Mouse (Mus musculus) neural tube, embryonic 12.5 days (tissue): ENCODE results near the gene Atf5. TPM values are rescaled to one million over a fixed set of nuclear protein-coding genes. Genes with fewer than 3 reads are reported as not detected.

Experiments
- ATAC-seq: fragments of 200-750 bp; cut with Nextera tagmentation; 2 replicates; pipeline ENCODE4 v1.8.0; 2017; ENCODE audit warnings: low read depth, mild to moderate bottlenecking, moderate TSS enrichment, moderate library complexity; ENCODE audit not compliant: low FRiP score
- H3K27ac ChIP-seq: fragments of 300-500 bp; sonication (generic); 2 replicates; pipeline ENCODE4 v1.5.1; 2016
- H3K27me3 ChIP-seq: fragments of 300-500 bp; sonication (generic); replicated peaks from 2 replicates; pipeline ENCODE4 v1.6.1; 2016; ENCODE audit warnings: mild to moderate bottlenecking
- H3K36me3 ChIP-seq: fragments of 300-500 bp; sonication (generic); 2 replicates; pipeline ENCODE4 v1.6.1; 2016; ENCODE audit warnings: mild to moderate bottlenecking
- H3K4me1 ChIP-seq: fragments of 300-500 bp; sonication (generic); 2 replicates; pipeline ENCODE4 v1.6.1; 2016
- H3K4me2 ChIP-seq: fragments of 300-500 bp; sonication (generic); replicated peaks from 2 replicates; pipeline ENCODE4 v1.6.1; 2016; ENCODE audit warnings: mild to moderate bottlenecking
- H3K4me3 ChIP-seq: fragments of 300-500 bp; sonication (generic); 2 replicates; pipeline ENCODE4 v1.5.1; 2016
- H3K9ac ChIP-seq: fragments of 300-500 bp; sonication (generic); 2 replicates; pipeline ENCODE4 v1.6.1; 2016; ENCODE audit warnings: mild to moderate bottlenecking
- H3K9me3 ChIP-seq: fragments of 300-500 bp; sonication (generic); 2 replicates; pipeline ENCODE4 v1.6.1; 2016; ENCODE audit warnings: mild to moderate bottlenecking
- WGBS: fragments of 180-500 bp; shearing (Covaris S2); methylation state at CpG from one replicate; pipeline ENCODE4 v1.1.7; 2016; 5-methylcytosine and 5-hydroxymethylcytosine counted together
- polyA plus RNA-seq: library from polyadenylated mRNA; unstranded; fragments of >200 nt; fragmentation: Nextera tagmentation; extraction: Ambion mirVana; gene quantifications from 2 replicates; pipeline ENCODE4 v1.2.1, GENCODE M21; 2016

Atf5 gene
- polyA plus RNA-seq, 1 experiment from 2014 or later, result 4.8 TPM

- no peak overlapping the region for H3K4me2 ChIP-seq
- H3K4me1 ChIP-seq, result peaks cover 10% of the 10 kb centered on the region
- no peak overlapping the region for H3K4me3 ChIP-seq
- no peak overlapping the region for H3K27ac ChIP-seq
- no peak overlapping the region for H3K9ac ChIP-seq
- 92% methylated on average over 5 of the region's 5 CpGs for WGBS
- ATAC-seq, result no peak
- H3K27me3 ChIP-seq, result no peaks in the 10 kb centered on the region
- H3K36me3 ChIP-seq, result peaks cover 43% of the 10 kb centered on the region
- H3K9me3 ChIP-seq, result no peaks in the 10 kb centered on the region
These were observed 12.2 kb upstream of the Atf5 start for GRCm38 (mm10) chr7:44828706-44829105.

GRCm38 (mm10) chr7:44826771-44827170 is 10.3 kb upstream of the Atf5 start:
- WGBS, result 94% methylated on average over 3 of the region's 3 CpGs
- Histone ChIP-seq H3K36me3 (peaks cover 37% of the 10 kb centered on the region), H3K27me3 (no peaks in the 10 kb centered on the region), H3K9ac (no peak overlapping the region), H3K4me1 (peaks cover 16% of the 10 kb centered on the region), H3K4me3 (no peak overlapping the region), H3K27ac (no peak overlapping the region), H3K4me2 (no peak overlapping the region), H3K9me3 (no peaks in the 10 kb centered on the region)
- ATAC-seq, result no peak

GRCm38 (mm10) chr7:44824872-44825271 is 8.4 kb upstream of the Atf5 start:
- 29% methylated on average over 3 of the region's 3 CpGs for WGBS
- Histone ChIP-seq H3K27ac (no peak overlapping the region), H3K4me2 (no peak overlapping the region), H3K36me3 (peaks cover 19% of the 10 kb centered on the region), H3K4me3 (no peak overlapping the region), H3K9me3 (no peaks in the 10 kb centered on the region), H3K9ac (no peak overlapping the region), H3K4me1 (peaks cover 23% of the 10 kb centered on the region), H3K27me3 (no peaks in the 10 kb centered on the region)
- ATAC-seq, result 0 out of 2 replicates have a peak, but pooled peaks have one; percentile 41

- Histone ChIP-seq H3K4me3 (no peak overlapping the region), H3K9ac (no peak overlapping the region), H3K4me2 (no peak overlapping the region), H3K36me3 (peaks cover 4% of the 10 kb centered on the region), H3K27me3 (no peaks in the 10 kb centered on the region), H3K4me1 (peaks cover 36% of the 10 kb centered on the region), H3K27ac (no peak overlapping the region), H3K9me3 (no peaks in the 10 kb centered on the region)
- ATAC-seq, result no peak
- 43% methylated on average over 7 of the region's 7 CpGs for WGBS
These were observed 7.0 kb upstream of the Atf5 start for GRCm38 (mm10) chr7:44823409-44823808.

GRCm38 (mm10) chr7:44821666-44822448 is 5.4 kb upstream of the Atf5 start:
- ATAC-seq, result no peak
- Histone ChIP-seq H3K4me3 (no peak overlapping the region), H3K9me3 (no peaks in the 10 kb centered on the region), H3K27me3 (no peaks in the 10 kb centered on the region), H3K4me2 (no peak overlapping the region), H3K36me3 (no peaks in the 10 kb centered on the region), H3K9ac (no peak overlapping the region), H3K4me1 (peaks cover 52% of the 10 kb centered on the region), H3K27ac (no peak overlapping the region)
- 89% methylated on average over 7 of the region's 7 CpGs for WGBS

- H3K4me2 ChIP-seq, result no peak overlapping the region
- no peaks in the 10 kb centered on the region for H3K27me3 ChIP-seq
- no peak overlapping the region for H3K9ac ChIP-seq
- no peak overlapping the region for H3K4me3 ChIP-seq
- no peak overlapping the region for H3K27ac ChIP-seq
- no peak for ATAC-seq
- H3K9me3 ChIP-seq, result no peaks in the 10 kb centered on the region
- peaks cover 53% of the 10 kb centered on the region for H3K4me1 ChIP-seq
- no peaks in the 10 kb centered on the region for H3K36me3 ChIP-seq
- 90% methylated on average over 3 of the region's 3 CpGs for WGBS
These were observed 4.1 kb upstream of the Atf5 start for GRCm38 (mm10) chr7:44820525-44820924.

- Histone ChIP-seq H3K4me3 (no peak overlapping the region; the same call in 1 of the 2 replicates), H3K27me3 (no peaks in the 10 kb centered on the region), H3K4me2 (0 out of 2 replicates have a peak overlapping the region, but pooled peaks have one; percentile 8), H3K27ac (no peak overlapping the region), H3K36me3 (no peaks in the 10 kb centered on the region), H3K4me1 (peaks cover 59% of the 10 kb centered on the region), H3K9ac (no peak overlapping the region), H3K9me3 (no peaks in the 10 kb centered on the region)
- 74% methylated on average over 5 of the region's 5 CpGs for WGBS
- ATAC-seq, result no peak
These were observed 3.4 kb upstream of the Atf5 start for GRCm38 (mm10) chr7:44819863-44820262.

GRCm38 (mm10) chr7:44819391-44819790 is 2.9 kb upstream of the Atf5 start:
- no peaks in the 10 kb centered on the region for H3K9me3 ChIP-seq
- H3K4me2 ChIP-seq, result peak overlapping the region; percentile 74
- no peak overlapping the region for H3K4me3 ChIP-seq
- no peak overlapping the region for H3K27ac ChIP-seq
- H3K9ac ChIP-seq, result no peak overlapping the region
- no peak for ATAC-seq
- H3K27me3 ChIP-seq, result no peaks in the 10 kb centered on the region
- WGBS, result 93% methylated on average over 2 of the region's 2 CpGs
- peaks cover 60% of the 10 kb centered on the region for H3K4me1 ChIP-seq
- no peaks in the 10 kb centered on the region for H3K36me3 ChIP-seq

GRCm38 (mm10) chr7:44818751-44819235 is 2.3 kb upstream of the Atf5 start:
- no peak overlapping the region for H3K27ac ChIP-seq
- H3K4me2 ChIP-seq, result peak overlapping the region; percentile 74
- 63% methylated on average over 6 of the region's 6 CpGs for WGBS
- H3K27me3 ChIP-seq, result no peaks in the 10 kb centered on the region
- H3K4me3 ChIP-seq, result peak overlapping the region; percentile 5
- H3K4me1 ChIP-seq, result peaks cover 55% of the 10 kb centered on the region
- H3K9ac ChIP-seq, result peak overlapping the region; percentile 38
- no peaks in the 10 kb centered on the region for H3K9me3 ChIP-seq
- ATAC-seq, result no peak
- H3K36me3 ChIP-seq, result no peaks in the 10 kb centered on the region

GRCm38 (mm10) chr7:44818164-44818563 is 1.7 kb upstream of the Atf5 start:
- Histone ChIP-seq H3K4me2 (peak overlapping the region; percentile 74), H3K9ac (peak overlapping the region; percentile 90; the same call in 1 of the 2 replicates), H3K4me1 (peaks cover 50% of the 10 kb centered on the region), H3K4me3 (peak overlapping the region; percentile 5; the same call in 1 of the 2 replicates), H3K36me3 (no peaks in the 10 kb centered on the region), H3K27ac (no peak overlapping the region), H3K27me3 (no peaks in the 10 kb centered on the region), H3K9me3 (no peaks in the 10 kb centered on the region)
- WGBS, result 40% methylated on average over 2 of the region's 2 CpGs
- no peak for ATAC-seq

GRCm38 (mm10) chr7:44817441-44817840 is 983 bp upstream of the Atf5 start:
- Histone ChIP-seq H3K4me3 (peak overlapping the region; percentile 87), H3K27me3 (no peaks in the 10 kb centered on the region), H3K27ac (no peak overlapping the region), H3K36me3 (peaks cover 2% of the 10 kb centered on the region; the same call in 1 of the 2 replicates), H3K9ac (peak overlapping the region; percentile 90), H3K9me3 (no peaks in the 10 kb centered on the region), H3K4me1 (peaks cover 48% of the 10 kb centered on the region), H3K4me2 (peak overlapping the region; percentile 74)
- 31% methylated on average over 3 of the region's 3 CpGs for WGBS
- ATAC-seq, result no peak

GRCm38 (mm10) chr7:44815721-44816469 is 563 bp downstream of the Atf5 start, which contains the start of the genes Nup62 and Il4i1:
Gene Nup62 (plus strand): TSS chr7:44816088.
Gene Il4i1 (plus strand): TSS chr7:44816387.
- peak within 1 kb of the TSS; percentile 90 for H3K9ac ChIP-seq
- H3K36me3 ChIP-seq, result peaks cover 6% of the 10 kb centered on the region; the same call in 1 of the 2 replicates
- 1% methylated on average over 61 of the region's 62 CpGs for WGBS
- H3K27ac ChIP-seq, result peak within 1 kb of the TSS; percentile 82
- peak; percentile 94 for ATAC-seq
- H3K4me1 ChIP-seq, result peaks cover 48% of the 10 kb centered on the region
- H3K4me3 ChIP-seq, result peak within 1 kb of the TSS; percentile 87
- no peaks in the 10 kb centered on the region for H3K9me3 ChIP-seq
- H3K27me3 ChIP-seq, result no peaks in the 10 kb centered on the region
- peak within 1 kb of the TSS; percentile 74 for H3K4me2 ChIP-seq
